Mouse (Mus musculus) WW6 (cell line): ENCODE data around the gene Cdyl2.

ENCODE experiments used
- DNase-seq: peaks from one replicate; pipeline ENCODE4 v3.0.0-alpha.2; 2013; ENCODE audit warnings: low read depth, low spot score

The Cdyl2 gene

DNA sequence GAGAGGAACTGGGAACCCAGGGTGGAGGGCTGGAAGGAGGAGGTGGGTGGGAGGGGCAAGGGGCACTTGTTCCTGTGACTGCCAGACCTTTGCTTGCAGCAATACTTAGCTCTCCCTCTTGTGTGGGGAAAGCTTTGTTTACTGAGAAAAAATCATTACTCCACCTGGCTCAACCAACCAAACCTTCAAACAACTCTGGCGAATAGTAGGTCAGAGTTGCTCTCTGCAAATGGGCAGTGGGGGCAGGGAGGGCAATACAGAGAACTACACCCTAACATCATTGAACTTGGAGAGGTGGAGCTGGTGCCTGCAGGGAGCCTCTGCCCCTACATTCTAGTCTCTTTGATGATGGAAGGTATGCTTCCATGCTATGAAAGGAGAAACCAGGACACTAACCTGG lies 192.7 kb downstream of the Cdyl2 start:
- no peak for DNase-seq

- DNase-seq = no peak
Measured at GRCm38 (mm10) chr8:116538763-116539162, 194.0 kb downstream of the Cdyl2 start.

DNA sequence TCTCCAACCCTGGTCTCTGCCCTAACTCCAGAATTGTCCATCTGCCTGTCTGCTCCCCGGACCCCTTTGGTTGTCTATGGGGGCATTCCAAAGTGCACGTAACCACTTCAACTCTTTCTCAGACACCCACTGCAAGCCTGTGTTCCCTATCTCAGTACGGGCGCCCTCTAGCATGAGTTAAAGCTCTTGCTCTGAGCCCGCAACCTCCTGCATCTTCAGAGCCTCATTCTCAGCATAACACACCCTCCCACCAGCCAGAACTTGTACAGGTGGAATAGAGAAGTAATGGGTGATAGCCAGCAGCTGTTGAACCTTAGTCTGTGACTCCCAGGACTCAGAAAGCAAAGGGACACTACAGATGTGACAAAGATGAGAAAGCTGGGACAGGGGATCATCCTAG lies 196.0 kb downstream of the Cdyl2 start:
- no peak for DNase-seq

GRCm38 (mm10) chr8:116533081-116533480 lies 199.7 kb downstream of the Cdyl2 start:
- DNase-seq = peak; percentile 22

GRCm38 (mm10) chr8:116528736-116529135 lies 204.1 kb downstream of the Cdyl2 start:
- DNase-seq = no peak

DNA sequence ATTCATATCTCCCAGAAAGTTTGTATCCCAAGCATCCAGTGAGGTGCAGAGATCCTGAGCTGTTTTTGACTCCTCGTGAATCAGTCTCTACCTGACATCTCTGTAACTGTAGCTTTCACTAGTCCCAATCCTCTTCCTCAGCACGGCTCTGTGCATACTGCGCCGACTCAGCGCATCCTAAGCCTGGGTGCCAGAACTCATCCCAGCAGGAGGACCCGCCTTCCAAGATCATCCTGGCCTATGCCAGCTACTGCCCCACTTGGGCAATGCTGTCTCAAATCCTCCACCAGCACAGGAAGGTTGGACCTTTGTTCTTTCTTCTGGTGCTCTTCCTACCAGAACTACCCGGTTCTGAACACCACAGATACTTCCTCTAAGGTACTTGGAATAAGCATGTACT lies 207.9 kb downstream of the Cdyl2 start:
- no peak for DNase-seq
